In the genomic region with DNA sequence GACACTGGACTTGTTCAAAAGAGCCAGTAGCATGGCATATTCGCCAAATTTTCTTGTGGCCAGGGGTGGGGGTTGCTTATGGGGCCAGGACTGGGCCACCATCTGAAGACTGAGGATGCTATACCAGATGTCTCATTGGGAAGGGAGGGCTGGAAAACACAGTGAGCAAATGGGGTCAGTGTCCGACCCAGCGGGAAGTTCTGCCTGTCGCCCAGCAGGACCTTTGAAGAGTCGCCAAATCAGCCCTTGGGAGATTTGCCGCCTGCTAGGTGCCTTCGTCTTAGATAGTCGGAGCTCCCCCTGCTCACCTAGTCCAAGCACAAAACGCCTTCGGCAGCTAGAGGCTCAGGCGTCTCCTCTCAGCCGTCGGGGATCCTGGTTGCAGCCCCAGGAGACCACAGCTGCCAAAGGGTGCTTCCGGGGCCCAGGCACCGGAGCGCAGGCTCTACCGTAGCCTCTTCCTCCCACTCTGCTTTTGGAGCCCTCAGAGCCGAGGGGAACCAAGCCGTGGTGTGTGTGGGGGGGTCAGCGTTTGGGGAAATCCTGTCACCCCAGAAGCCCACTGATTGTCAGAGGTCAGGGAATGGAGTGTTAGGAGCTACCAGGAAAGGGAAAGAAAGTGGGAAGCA, we compare ENCODE assay signal across 9 mouse cellular contexts. TPM values are rescaled to one million over a fixed set of nuclear protein-coding genes. Genes with fewer than 3 reads are reported as not detected.
DNase-seq lines count a peak whose midpoint lies in the region; ATAC-seq and TF ChIP-seq lines count a peak whose summit lies in the region.
"Had no signal": no experiment of that assay in that cellular context is flagged by ENCODE, and none has a peak within 500 bp of the region (broad histone marks: within the 10 kb centered on the region; RNA-seq: fewer than 3 reads in every experiment).

No protein-coding gene starts in this region.

- no peak for TF ChIP-seq EP300 in lung, postnatal 0 days (IDR thresholded peaks at IDR 0.05)

- H3K4me2 ChIP-seq in lung, postnatal 0 days (replicated peaks; ENCODE audit: low read depth, low read length) = no peak overlapping the region
- peak overlapping the region; percentile 39; the same call in 1 of the 2 replicates for H3K4me2 ChIP-seq in hindbrain, embryonic 11.5 days (replicated peaks; ENCODE audit: low read depth, low read length)
- H3K4me2 ChIP-seq in midbrain, embryonic 14.5 days (ENCODE audit: low read length) = peak overlapping the region; percentile 45; the same call in 1 of the 2 replicates

- 0 out of 2 replicates have a peak overlapping the region, but pooled peaks have one; percentile 24 for H3K4me3 ChIP-seq in lung, postnatal 0 days (ENCODE audit: low read depth, low read length)
- H3K4me3 ChIP-seq in hindbrain, embryonic 11.5 days (ENCODE audit: low read depth, low read length) = 0 out of 2 replicates have a peak overlapping the region, but pooled peaks have one; percentile 32
- no peak overlapping the region for H3K4me3 ChIP-seq in midbrain, embryonic 14.5 days (replicated peaks; ENCODE audit: low read depth, low read length)

- ATAC-seq in cerebellum, adult (ENCODE audit: insufficient number of reproducible peaks, low FRiP score, low TSS enrichment) = no peak
- ATAC-seq in lung, postnatal 0 days = no peak
- no peak for ATAC-seq in hindbrain, embryonic 11.5 days (ENCODE audit: low FRiP score)
- no peak for ATAC-seq in midbrain, embryonic 14.5 days (ENCODE audit: low FRiP score, low TSS enrichment)

- H3K27ac ChIP-seq in lung, postnatal 0 days (ENCODE audit: low read length) = no peak overlapping the region
- H3K27ac ChIP-seq in hindbrain, embryonic 11.5 days (ENCODE audit: low read depth, low read length) = no peak overlapping the region
- no peak overlapping the region for H3K27ac ChIP-seq in midbrain, embryonic 14.5 days (replicated peaks; ENCODE audit: low read depth, low read length)

- no peak overlapping the region for H3K9ac ChIP-seq in lung, postnatal 0 days (replicated peaks; ENCODE audit: low read depth)
- H3K9ac ChIP-seq in hindbrain, embryonic 11.5 days (ENCODE audit: low read depth, low read length) = no peak overlapping the region
- no peak overlapping the region for H3K9ac ChIP-seq in midbrain, embryonic 14.5 days (replicated peaks; ENCODE audit: low read length)

- no peaks in the 10 kb centered on the region for H3K9me3 ChIP-seq in lung, postnatal 0 days (ENCODE audit: low read length)
- no peaks in the 10 kb centered on the region for H3K9me3 ChIP-seq in hindbrain, embryonic 11.5 days (ENCODE audit: control insufficient read depth, low read length)
- H3K9me3 ChIP-seq in midbrain, embryonic 14.5 days (ENCODE audit: control insufficient read depth, low read length) = no peaks in the 10 kb centered on the region

- WGBS in lung, postnatal 0 days = 4% methylated on average over 20 of the region's 20 CpGs
- 5% methylated on average over 20 of the region's 20 CpGs for WGBS in hindbrain, embryonic 11.5 days
- WGBS in midbrain, embryonic 14.5 days = 5% methylated on average over 20 of the region's 20 CpGs

- peak; percentile 87 for DNase-seq in cerebellum, adult 11-12 months
- DNase-seq in lung, postnatal 0 days (ENCODE audit: low spot score) = no peak
- no peak for DNase-seq in lung, postnatal 14 days
- no peak for DNase-seq in hindbrain, embryonic 11.5 days (ENCODE audit: low spot score)
- DNase-seq in midbrain, embryonic 14.5 days = no peak
- no peak for DNase-seq in lung, postnatal 36 days
- DNase-seq in frontal cortex, postnatal 25 days (ENCODE audit: low spot score in 2 of 2) = no peak

- 0 out of 2 replicates have a peak, but pooled peaks cover 4% of the 10 kb centered on the region for H3K36me3 ChIP-seq in lung, postnatal 0 days (ENCODE audit: insufficient read depth, low read length)
- no peaks in the 10 kb centered on the region for H3K36me3 ChIP-seq in hindbrain, embryonic 11.5 days (ENCODE audit: control insufficient read depth, insufficient read depth, low read length)
- H3K36me3 ChIP-seq in midbrain, embryonic 14.5 days (ENCODE audit: control insufficient read depth, insufficient read depth, low read length) = peaks cover 22% of the 10 kb centered on the region

- H3K4me1 ChIP-seq in lung, postnatal 0 days (ENCODE audit: insufficient read depth, low read depth, low read length) = no peaks in the 10 kb centered on the region; the same call in 1 of the 2 replicates
- H3K4me1 ChIP-seq in hindbrain, embryonic 11.5 days (replicated peaks; ENCODE audit: control insufficient read depth, insufficient read depth, low read length) = peaks cover 18% of the 10 kb centered on the region
- H3K4me1 ChIP-seq in midbrain, embryonic 14.5 days (ENCODE audit: control insufficient read depth, insufficient read depth, low read length) = peaks cover 21% of the 10 kb centered on the region

- no peak for TF ChIP-seq CTCF in lung, postnatal 0 days (IDR thresholded peaks at IDR 0.05)

- peaks cover 76% of the 10 kb centered on the region for H3K27me3 ChIP-seq in lung, postnatal 0 days (replicated peaks; ENCODE audit: insufficient read depth, low read length)
- peaks cover 70% of the 10 kb centered on the region for H3K27me3 ChIP-seq in hindbrain, embryonic 11.5 days (ENCODE audit: control insufficient read depth, insufficient read depth, low read length)
- peaks cover 63% of the 10 kb centered on the region for H3K27me3 ChIP-seq in midbrain, embryonic 14.5 days (ENCODE audit: control insufficient read depth, insufficient read depth, low read length)

RNA-seq across cellular contexts. Expression of gene Grin2c, which starts 1.2 kb away (rescaled TPM):
- polyA plus RNA-seq in lung, postnatal 0 days (2015; fragmentation: Nextera tagmentation; extraction: Ambion mirVana) = 0.11 TPM in 2 replicates
- polyA plus RNA-seq in hindbrain, embryonic 11.5 days (2014; fragmentation: Nextera tagmentation; extraction: Ambion mirVana) = 0.25 and 0.43 TPM in 2 replicates
- 0.12 and 0.49 TPM in 2 replicates for polyA plus RNA-seq in midbrain, embryonic 14.5 days (2014; fragmentation: Nextera tagmentation; extraction: Ambion mirVana)
- polyA plus RNA-seq: stomach, embryonic 16.5 days had no signal

RNA-seq across cellular contexts. Expression of gene Fdxr, which starts 11.0 kb away (rescaled TPM):
- 6.9 and 7.9 TPM in 2 replicates for polyA plus RNA-seq in lung, postnatal 0 days (2015; fragmentation: Nextera tagmentation; extraction: Ambion mirVana)
- 11.6 and 14.9 TPM in 2 replicates for polyA plus RNA-seq in hindbrain, embryonic 11.5 days (2014; fragmentation: Nextera tagmentation; extraction: Ambion mirVana)
- polyA plus RNA-seq in midbrain, embryonic 14.5 days (2014; fragmentation: Nextera tagmentation; extraction: Ambion mirVana) = 15.0 and 15.9 TPM in 2 replicates

RNA-seq across cellular contexts. Expression of gene Fads6, which starts 31.6 kb away (rescaled TPM):
- 0.17 and 0.24 TPM in 2 replicates for polyA plus RNA-seq in lung, postnatal 0 days (2015; fragmentation: Nextera tagmentation; extraction: Ambion mirVana)
- 0.40 and 0.52 TPM in 2 replicates for polyA plus RNA-seq in hindbrain, embryonic 11.5 days (2014; fragmentation: Nextera tagmentation; extraction: Ambion mirVana)
- polyA plus RNA-seq in midbrain, embryonic 14.5 days (2014; fragmentation: Nextera tagmentation; extraction: Ambion mirVana) = 0.72 and 1.4 TPM in 2 replicates

RNA-seq across cellular contexts. Expression of gene Otop2, which starts 41.1 kb away (rescaled TPM):
- not detected in 2 replicates for polyA plus RNA-seq in lung, postnatal 0 days (2015; fragmentation: Nextera tagmentation; extraction: Ambion mirVana)
- not detected in 2 replicates for polyA plus RNA-seq in hindbrain, embryonic 11.5 days (2014; fragmentation: Nextera tagmentation; extraction: Ambion mirVana)
- not detected in 2 replicates for polyA plus RNA-seq in midbrain, embryonic 14.5 days (2014; fragmentation: Nextera tagmentation; extraction: Ambion mirVana)

RNA-seq across cellular contexts. Expression of gene Ush1g, which starts 56.0 kb away (rescaled TPM):
- not detected in 2 replicates for polyA plus RNA-seq in lung, postnatal 0 days (2015; fragmentation: Nextera tagmentation; extraction: Ambion mirVana)
- polyA plus RNA-seq in hindbrain, embryonic 11.5 days (2014; fragmentation: Nextera tagmentation; extraction: Ambion mirVana) = 0.05 TPM in 1 of 2 replicates, not detected in the other
- 0.08 and 0.16 TPM in 2 replicates for polyA plus RNA-seq in midbrain, embryonic 14.5 days (2014; fragmentation: Nextera tagmentation; extraction: Ambion mirVana)
